ENCODE assay signal across 8 mouse cellular contexts in genomic region chr17:27761639-27762336, GRCm38 (mm10). TPM values are rescaled to one million over a fixed set of nuclear protein-coding genes. Genes with fewer than 3 reads are reported as not detected.
DNase-seq lines count a peak whose midpoint lies in the region; ATAC-seq and TF ChIP-seq lines count a peak whose summit lies in the region.

No protein-coding gene starts in this region.

- DNase-seq in ES-E14 (ENCODE audit: low read depth, low spot score) = peak; percentile 65
- peak; percentile 91 to 92 for DNase-seq in cerebellum, adult 2 months
- DNase-seq in hindbrain, embryonic 11.5 days (ENCODE audit: low spot score) = peak; percentile 84
- DNase-seq in layer of hippocampus, adult 9-11 months = peak; percentile 94
- peak; percentile 86 for DNase-seq in lung, postnatal 0 days (ENCODE audit: low spot score)
- peak; percentile 66 for DNase-seq in ovary, postnatal 36 days (ENCODE audit: low spot score)
- peak; percentile 63 for DNase-seq in thymus, postnatal 14 days

- H3K9ac ChIP-seq in ES-E14 (ENCODE audit: insufficient read depth, low read depth, low read length, poor library complexity, severe bottlenecking) = 0 out of 2 replicates have a peak overlapping the region, but pooled peaks have one; percentile 17
- no peak overlapping the region for H3K9ac ChIP-seq in hindbrain, embryonic 11.5 days (ENCODE audit: low read depth, low read length)
- H3K9ac ChIP-seq in lung, postnatal 0 days (replicated peaks; ENCODE audit: low read depth) = no peak overlapping the region

- H3K4me1 ChIP-seq in ES-E14 (ENCODE audit: control insufficient read depth in 2 of 2, insufficient read depth in 2 of 2, low read length in 2 of 2, poor library complexity in 1 of 2) = peaks cover 0 to 6% of the 10 kb centered on the region in 2 experiments; a peak in 1 of 4 replicates
- peaks cover 21% of the 10 kb centered on the region for H3K4me1 ChIP-seq in cerebellum, adult 2 months (ENCODE audit: control insufficient read depth, insufficient read depth, low read length)
- H3K4me1 ChIP-seq in hindbrain, embryonic 11.5 days (replicated peaks; ENCODE audit: control insufficient read depth, insufficient read depth, low read length) = no peaks in the 10 kb centered on the region
- no peaks in the 10 kb centered on the region for H3K4me1 ChIP-seq in lung, postnatal 0 days (ENCODE audit: insufficient read depth, low read depth, low read length)

- no peaks in the 10 kb centered on the region for H3K27me3 ChIP-seq in cerebellum, adult 2 months (ENCODE audit: control insufficient read depth, insufficient read depth, low read length)
- no peaks in the 10 kb centered on the region for H3K27me3 ChIP-seq in hindbrain, embryonic 11.5 days (ENCODE audit: control insufficient read depth, insufficient read depth, low read length)
- no peaks in the 10 kb centered on the region for H3K27me3 ChIP-seq in lung, postnatal 0 days (replicated peaks; ENCODE audit: insufficient read depth, low read length)

- in situ Hi-C loops in ES-E14 (cut with MboI; ENCODE audit: low sequenced_read_pairs in 2 of 2, unreplicated experiment in 2 of 2) = no loop called here

- ATAC-seq in frontal cortex, adult (ENCODE audit: low TSS enrichment) = peak; percentile 84
- peak; percentile 76 for ATAC-seq in hindbrain, embryonic 11.5 days (ENCODE audit: low FRiP score)
- peak; percentile 73 for ATAC-seq in lung, postnatal 0 days

- peak; percentile 99 for TF ChIP-seq CTCF in cerebellum, adult 2 months (IDR thresholded peaks at IDR 0.05; ENCODE audit: borderline replicate concordance, insufficient read depth, low read depth, low read length)
- TF ChIP-seq CTCF in lung, postnatal 0 days (IDR thresholded peaks at IDR 0.05) = peak; percentile 96

- no peak overlapping the region for H3K4me2 ChIP-seq in hindbrain, embryonic 11.5 days (replicated peaks; ENCODE audit: low read depth, low read length)
- H3K4me2 ChIP-seq in lung, postnatal 0 days (replicated peaks; ENCODE audit: low read depth, low read length) = no peak overlapping the region

- whole genome bisulfite sequencing in cerebellum, adult 2 months = 21% methylated on average over 9 of the region's 9 CpGs
- WGBS in hindbrain, embryonic 11.5 days = 37% methylated on average over 9 of the region's 9 CpGs
- WGBS in lung, postnatal 0 days = 37% methylated on average over 9 of the region's 9 CpGs

- H3K36me3 ChIP-seq in ES-E14 (ENCODE audit: control insufficient read depth, insufficient read depth, low read length, poor library complexity, severe bottlenecking) = peaks cover 23% of the 10 kb centered on the region; the same call in 1 of the 2 replicates
- peaks cover 3% of the 10 kb centered on the region; the same call in 1 of the 2 replicates for H3K36me3 ChIP-seq in hindbrain, embryonic 11.5 days (ENCODE audit: control insufficient read depth, insufficient read depth, low read length)
- peaks cover 7% of the 10 kb centered on the region; the same call in 1 of the 2 replicates for H3K36me3 ChIP-seq in lung, postnatal 0 days (ENCODE audit: insufficient read depth, low read length)

- H3K4me3 ChIP-seq in ES-E14 (ENCODE audit: insufficient read depth in 1 of 2, low read depth in 1 of 2, low read length in 2 of 2, poor library complexity in 1 of 2, severe bottlenecking in 1 of 2) = no peak overlapping the region
- no peak overlapping the region for H3K4me3 ChIP-seq in cerebellum, adult 2 months (replicated peaks; ENCODE audit: insufficient read depth, low read depth, low read length)
- no peak overlapping the region for H3K4me3 ChIP-seq in hindbrain, embryonic 11.5 days (ENCODE audit: low read depth, low read length)
- H3K4me3 ChIP-seq in lung, postnatal 0 days (ENCODE audit: low read depth, low read length) = no peak overlapping the region

- H3K27ac ChIP-seq in ES-E14 (ENCODE audit: insufficient read depth, low read depth, low read length, poor library complexity, severe bottlenecking) = no peak overlapping the region
- peak overlapping the region; percentile 88 for H3K27ac ChIP-seq in cerebellum, adult 2 months (ENCODE audit: insufficient read depth, low read length)
- H3K27ac ChIP-seq in hindbrain, embryonic 11.5 days (ENCODE audit: low read depth, low read length) = no peak overlapping the region
- no peak overlapping the region for H3K27ac ChIP-seq in lung, postnatal 0 days (ENCODE audit: low read length)

- no peak for TF ChIP-seq EP300 in lung, postnatal 0 days (IDR thresholded peaks at IDR 0.05)

- no peaks in the 10 kb centered on the region for H3K9me3 ChIP-seq in ES-E14 (ENCODE audit: control insufficient read depth, insufficient read depth, low read depth, low read length)
- no peaks in the 10 kb centered on the region for H3K9me3 ChIP-seq in hindbrain, embryonic 11.5 days (ENCODE audit: control insufficient read depth, low read length)
- no peaks in the 10 kb centered on the region for H3K9me3 ChIP-seq in lung, postnatal 0 days (ENCODE audit: low read length)

- TF ChIP-seq POLR2A in cerebellum, adult 2 months (IDR thresholded peaks at IDR 0.05; ENCODE audit: borderline replicate concordance, insufficient read depth, low read length) = no peak

TF ChIP-seq in ES-E14, 5 proteins besides CTCF, POLR2A, EP300 and RAD21:
- TF ChIP-seq ZNF384 (IDR thresholded peaks at IDR 0.05; ENCODE audit: low read depth, low read length) (0 out of 2 replicates have a peak, but pooled peaks have one; percentile 14), MAFK (IDR thresholded peaks at IDR 0.05; ENCODE audit: insufficient read depth, low read depth, low read length) (no peak), ZC3H11A (IDR thresholded peaks at IDR 0.05; ENCODE audit: borderline replicate concordance, low read depth, low read length) (peak; percentile 33; the same call in 1 of the 2 replicates)

RNA-seq across cellular contexts. Expression of gene Spdef, which starts 33.0 kb away (rescaled TPM):
- total RNA-seq in ES-E14 (2012; rRNA removed) = 0.53 TPM in 1 of 2 replicates, not detected in the other
- 1.2 and 1.3 TPM in 2 replicates for polyA plus RNA-seq in cerebellum, adult 2 months (2012; rRNA removed)
- 0.17 TPM in 1 of 2 replicates, not detected in the other for polyA plus RNA-seq in hindbrain, embryonic 11.5 days (2014; fragmentation: Nextera tagmentation; extraction: Ambion mirVana)
- 1.0 and 1.2 TPM in 2 replicates for polyA plus RNA-seq in lung, postnatal 0 days (2015; fragmentation: Nextera tagmentation; extraction: Ambion mirVana)

RNA-seq across cellular contexts. Expression of gene D17Wsu92e, which starts 58.7 kb away (rescaled TPM):
- 53.8 and 68.4 TPM in 2 replicates for total RNA-seq in ES-E14 (2012; rRNA removed)
- 152 and 156 TPM in 2 replicates for polyA plus RNA-seq in cerebellum, adult 2 months (2012; rRNA removed)
- 10.4 and 10.9 TPM in 2 replicates for polyA plus RNA-seq in hindbrain, embryonic 11.5 days (2014; fragmentation: Nextera tagmentation; extraction: Ambion mirVana)
- polyA plus RNA-seq in lung, postnatal 0 days (2015; fragmentation: Nextera tagmentation; extraction: Ambion mirVana) = 17.6 and 20.3 TPM in 2 replicates
